In genomic region chr11:119956590-119956989, GRCm38 (mm10) we compare ENCODE assay signal across 16 mouse cellular contexts.
"Had no signal": no experiment of that assay in that cellular context is flagged by ENCODE, and none has a peak within 500 bp of the region (broad histone marks: within the 10 kb centered on the region; RNA-seq: fewer than 3 reads in every experiment).

No protein-coding gene starts in this region.

- H3K4me2 ChIP-seq: limb, embryonic 12.5 days; liver, embryonic 13.5 days; midbrain, embryonic 11.5 days; midbrain, embryonic 15.5 days; neural tube, embryonic 12.5 days had no signal

- H3K27ac ChIP-seq: limb, embryonic 12.5 days; macrophage; midbrain, embryonic 15.5 days; neural tube, embryonic 12.5 days had no signal

- H3K36me3 ChIP-seq: liver, embryonic 13.5 days; midbrain, embryonic 15.5 days; neural tube, embryonic 12.5 days had no signal

- DNase-seq: kidney, adult 8-10 months; kidney, postnatal 10 days; liver; liver, embryonic 13.5 days; liver, postnatal 0 days; retina, postnatal 1 day; right cerebral cortex, postnatal 4 days; spleen, adult 18-20 months; thymus, adult 2 months; thymus, postnatal 25 days had no signal

- H3K9me3 ChIP-seq: limb, embryonic 12.5 days; liver, embryonic 13.5 days; megakaryocyte, embryonic 14.5 days; midbrain, embryonic 15.5 days; neural tube, embryonic 12.5 days had no signal

- H3K4me1 ChIP-seq: midbrain, embryonic 15.5 days; neural tube, embryonic 12.5 days had no signal

- H3K4me3 ChIP-seq: limb, embryonic 12.5 days; liver, embryonic 13.5 days; megakaryocyte, embryonic 14.5 days; midbrain, embryonic 15.5 days; neural tube, embryonic 12.5 days had no signal

- H3K27me3 ChIP-seq: limb, embryonic 12.5 days; liver, embryonic 13.5 days; midbrain, embryonic 15.5 days; neural tube, embryonic 12.5 days had no signal

- ATAC-seq: liver, postnatal 0 days; midbrain, embryonic 15.5 days had no signal

- H3K9ac ChIP-seq: limb, embryonic 12.5 days; liver, embryonic 13.5 days; liver, postnatal 0 days; midbrain, embryonic 15.5 days; neural tube, embryonic 12.5 days had no signal
